Mouse (Mus musculus): ENCODE data around the gene Cd300e. TPM values are rescaled to one million over a fixed set of nuclear protein-coding genes. Genes with fewer than 3 reads are reported as not detected.

Gene Cd300e
- polyA plus RNA-seq, 1 experiment: 0.11 TPM

GRCm38 (mm10) chr11:115004070-115004469 is 57.9 kb downstream of the Cd300e start:
- no peaks in the 10 kb centered on the region for H3K27me3 ChIP-seq (ENCODE audit: control insufficient read depth, insufficient read depth, low read length)
- no peak overlapping the region for H3K27ac ChIP-seq (ENCODE audit: insufficient read depth, low read length)
- 89% methylated on average over 5 of the region's 5 CpGs for WGBS
- peaks cover 7% of the 10 kb centered on the region for H3K4me1 ChIP-seq (ENCODE audit: control insufficient read depth, insufficient read depth, low read length)
- TF ChIP-seq CTCF (IDR thresholded peaks at IDR 0.05; ENCODE audit: borderline replicate concordance, insufficient read depth, low read depth, low read length) (no peak), POLR2A (IDR thresholded peaks at IDR 0.05; ENCODE audit: borderline replicate concordance, insufficient read depth, low read length) (no peak)
- H3K4me3 ChIP-seq (replicated peaks; ENCODE audit: insufficient read depth, low read depth, low read length): no peak overlapping the region
- DNase-seq: no peak

Other genes starting within 250 kb of the Cd300e start
- 62.9 and 71.8 TPM in 2 replicates for gene Gprc5c, start 211.0 kb downstream of the Cd300e start, polyA plus RNA-seq (2012; rRNA removed)
- 5.2 and 6.5 TPM in 2 replicates for gene Cd300a, start 172.1 kb downstream of the Cd300e start, polyA plus RNA-seq (2012; rRNA removed)
- 0.44 and 0.71 TPM in 2 replicates for gene Cd300lb, start 127.8 kb downstream of the Cd300e start, polyA plus RNA-seq (2012; rRNA removed)
- 0.18 TPM in 1 of 2 replicates, not detected in the other for gene Cd300c, start 93.0 kb downstream of the Cd300e start, polyA plus RNA-seq (2012; rRNA removed)
- gene Cd300ld, start 72.3 kb downstream of the Cd300e start, polyA plus RNA-seq (2012; rRNA removed): 0.11 and 0.13 TPM in 2 replicates
- gene Cd300c2, start 60.3 kb downstream of the Cd300e start, polyA plus RNA-seq (2012; rRNA removed): 2.3 and 3.2 TPM in 2 replicates
- gene Cd300ld2, start 46.0 kb downstream of the Cd300e start, polyA plus RNA-seq (2012; rRNA removed): not detected in 2 replicates
- 0.49 and 0.59 TPM in 2 replicates for gene Cd300ld4, start 35.2 kb downstream of the Cd300e start, polyA plus RNA-seq (2012; rRNA removed)
- 0.44 and 0.84 TPM in 2 replicates for gene Cd300ld5, start 24.4 kb downstream of the Cd300e start, polyA plus RNA-seq (2012; rRNA removed)
- gene Cd300ld3, start 13.8 kb downstream of the Cd300e start, polyA plus RNA-seq (2012; rRNA removed): 1.7 TPM in 2 replicates
- 40.2 and 44.4 TPM in 2 replicates for gene Rab37, start 29.3 kb upstream of the Cd300e start, polyA plus RNA-seq (2012; rRNA removed)
- 0.57 and 0.72 TPM in 2 replicates for gene Cd300lf, start 71.8 kb upstream of the Cd300e start, polyA plus RNA-seq (2012; rRNA removed)
- 87.2 and 87.9 TPM in 2 replicates for gene Slc9a3r1, start 101.2 kb upstream of the Cd300e start, polyA plus RNA-seq (2012; rRNA removed)
- 12.5 and 13.3 TPM in 2 replicates for gene Tmem104, start 125.3 kb upstream of the Cd300e start, polyA plus RNA-seq (2012; rRNA removed)
- 30.8 and 37.5 TPM in 2 replicates for gene Nat9, start 125.7 kb upstream of the Cd300e start, polyA plus RNA-seq (2012; rRNA removed)
- 249 and 283 TPM in 2 replicates for gene Grin2c, start 205.1 kb upstream of the Cd300e start, polyA plus RNA-seq (2012; rRNA removed)
- gene Fdxr, start 214.9 kb upstream of the Cd300e start, polyA plus RNA-seq (2012; rRNA removed): 53.5 and 56.8 TPM in 2 replicates
- 57.3 and 63.7 TPM in 2 replicates for gene Fads6, start 235.5 kb upstream of the Cd300e start, polyA plus RNA-seq (2012; rRNA removed)
- gene Otop2, start 245.0 kb upstream of the Cd300e start, polyA plus RNA-seq (2012; rRNA removed): 0.65 and 0.97 TPM in 2 replicates

Data from cerebellum, adult 2 months (tissue).